Mouse (Mus musculus): Measurements from ENCODE around the gene Tmem151b.

DNA sequence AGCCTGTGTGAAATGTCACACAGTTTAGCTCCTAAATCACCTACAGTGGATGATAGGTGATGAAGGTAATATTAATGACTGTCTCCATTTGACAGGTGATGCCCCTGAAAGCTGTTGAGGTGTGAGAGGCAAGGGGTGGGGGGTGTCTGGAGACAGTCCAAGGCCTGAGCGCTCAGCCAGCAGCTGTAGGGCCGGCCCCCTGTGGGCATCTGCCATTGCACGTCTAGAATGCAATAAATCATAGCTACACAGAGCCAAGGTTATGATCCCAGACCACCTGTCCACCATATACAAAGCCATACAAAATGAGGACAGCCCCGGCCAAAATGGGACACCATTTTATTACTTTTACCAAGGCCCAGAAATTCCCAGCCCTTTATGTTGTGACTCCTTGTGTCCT, 24.5 kb downstream of the Tmem151b start:
- TF ChIP-seq CTCF (conservative IDR thresholded peaks at IDR 0.05; ENCODE audit: low read length) (no peak), POU5F1 (IDR thresholded peaks at IDR 0.05; ENCODE audit: borderline replicate concordance, low read length) (no peak), NANOG (IDR thresholded peaks at IDR 0.05; ENCODE audit: borderline replicate concordance, low read length) (no peak)
